12 mouse cellular contexts compared by ENCODE assay signal in the genomic region with DNA sequence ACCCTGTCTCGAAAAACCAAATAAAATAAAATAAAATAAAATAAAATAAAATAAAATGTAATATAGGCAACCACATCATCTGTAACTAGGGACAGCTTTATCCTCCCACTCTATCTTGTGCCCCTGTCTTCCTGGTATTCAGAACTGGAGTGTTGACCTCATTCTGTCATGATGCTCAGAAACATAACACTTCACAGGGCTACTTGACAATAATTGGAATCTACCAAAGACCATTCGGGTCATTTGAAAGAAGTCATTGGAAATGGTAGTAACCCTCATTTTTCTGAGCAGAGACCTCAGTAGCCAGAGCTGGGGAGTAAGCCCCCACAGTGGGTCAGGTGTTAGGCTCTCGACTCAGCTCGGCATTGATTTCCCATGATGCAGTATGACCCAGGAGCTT.
"Had no signal": no experiment of that assay in that cellular context is flagged by ENCODE, and none has a peak within 500 bp of the region (broad histone marks: within the 10 kb centered on the region; RNA-seq: fewer than 3 reads in every experiment).

No protein-coding gene starts in this region.

- DNase-seq: lung, postnatal 10 days; midbrain, embryonic 14.5 days; right cerebral cortex, postnatal 14 days; thymus, adult 2 months; thymus, postnatal 25 days; thymus, postnatal 4 days had no signal

- H3K27ac ChIP-seq: liver, embryonic 14.5 days; midbrain, embryonic 12.5 days; neural tube, embryonic 12.5 days had no signal

- H3K27me3 ChIP-seq: liver, embryonic 12.5 days; megakaryocyte, embryonic 14.5 days; midbrain, embryonic 12.5 days; neural tube, embryonic 12.5 days had no signal

- H3K9me3 ChIP-seq: liver, embryonic 12.5 days; megakaryocyte, embryonic 14.5 days; midbrain, embryonic 12.5 days; neural tube, embryonic 12.5 days had no signal

- H3K4me3 ChIP-seq: liver, embryonic 12.5 days; midbrain, embryonic 12.5 days; myocyte; neural tube, embryonic 12.5 days had no signal

- H3K36me3 ChIP-seq: liver, embryonic 12.5 days; midbrain, embryonic 12.5 days; neural tube, embryonic 12.5 days had no signal

- H3K4me1 ChIP-seq: midbrain, embryonic 12.5 days; neural tube, embryonic 12.5 days had no signal
